Mouse (Mus musculus) cerebellum, adult 9-11 months (tissue): ENCODE results near the gene Tmem270.

Experiments used
- DNase-seq: peaks from one replicate; pipeline ENCODE4 v3.0.0; 2022

The Tmem270 gene

GRCm38 (mm10) chr5:134876801-134877200 is 29.7 kb downstream of the Tmem270 start:
- DNase-seq: no peak

GRCm38 (mm10) chr5:134875245-134875644 is 31.3 kb downstream of the Tmem270 start:
- no peak for DNase-seq

GRCm38 (mm10) chr5:134873956-134874879 is 32.3 kb downstream of the Tmem270 start:
- DNase-seq: peak; percentile 34

- no peak for DNase-seq
These were observed 33.5 kb downstream of the Tmem270 start for GRCm38 (mm10) chr5:134873034-134873433.

GRCm38 (mm10) chr5:134872597-134872996 is 33.9 kb downstream of the Tmem270 start:
- DNase-seq: no peak

GRCm38 (mm10) chr5:134868506-134868905 is 38.0 kb downstream of the Tmem270 start:
- no peak for DNase-seq

- DNase-seq: no peak
These were observed 39.0 kb downstream of the Tmem270 start for GRCm38 (mm10) chr5:134867320-134868144.

- DNase-seq: no peak
These were observed 41.4 kb downstream of the Tmem270 start for GRCm38 (mm10) chr5:134865158-134865557.

- no peak for DNase-seq
These were observed 44.5 kb downstream of the Tmem270 start for GRCm38 (mm10) chr5:134861902-134862497.

GRCm38 (mm10) chr5:134859193-134859592 is 47.3 kb downstream of the Tmem270 start:
- DNase-seq: no peak

- DNase-seq: no peak
These were observed 48.2 kb downstream of the Tmem270 start for GRCm38 (mm10) chr5:134858378-134858777.

GRCm38 (mm10) chr5:134852873-134853272 is 53.7 kb downstream of the Tmem270 start:
- DNase-seq: no peak
